ENCODE assay signal across 8 mouse cellular contexts in the genomic region with DNA sequence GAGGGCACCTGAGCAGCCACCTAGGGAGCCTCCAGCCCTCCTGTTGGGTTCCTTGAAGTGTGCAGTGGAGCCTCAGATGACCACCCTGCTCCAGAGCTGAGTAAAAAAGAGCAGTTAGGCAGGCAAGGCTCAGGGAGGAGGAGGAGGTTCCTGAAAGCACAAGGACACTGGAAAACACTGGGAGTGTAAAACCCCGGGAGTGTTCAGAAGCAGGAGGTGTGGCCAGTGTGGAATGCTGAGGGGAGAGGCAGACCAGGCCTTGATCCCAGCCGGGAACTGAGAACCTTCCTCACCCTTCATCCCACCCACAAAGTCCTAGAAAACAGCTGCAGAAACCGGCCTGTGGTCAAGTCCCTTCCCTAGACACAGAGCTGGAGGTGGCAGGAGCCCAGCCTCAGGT. TPM values are rescaled to one million over a fixed set of nuclear protein-coding genes. Genes with fewer than 3 reads are reported as not detected.
DNase-seq lines count a peak whose midpoint lies in the region; ATAC-seq and TF ChIP-seq lines count a peak whose summit lies in the region.
"Had no signal": no experiment of that assay in that cellular context is flagged by ENCODE, and none has a peak within 500 bp of the region (broad histone marks: within the 10 kb centered on the region; RNA-seq: fewer than 3 reads in every experiment).

No protein-coding gene starts in this region.

- TF ChIP-seq POLR2A in limb, embryonic 14.5 days (IDR thresholded peaks at IDR 0.05; ENCODE audit: borderline replicate concordance, extremely low read depth, insufficient read depth, insufficient read length), result no peak

- peak; percentile 93 for DNase-seq in kidney, postnatal 0 days (ENCODE audit: low spot score)
- DNase-seq in kidney, adult 18-20 months, result no peak
- DNase-seq in R1 (ENCODE audit: low read depth, low spot score), result peak; percentile 87
- DNase-seq in limb, embryonic 14.5 days (ENCODE audit: low spot score), result no peak
- no peak for DNase-seq in thymus, postnatal 14 days
- no peak for DNase-seq in cerebellum, postnatal 10 days

- H3K27ac ChIP-seq in kidney, postnatal 0 days, result peak overlapping the region; percentile 92
- peak overlapping the region; percentile 40 for H3K27ac ChIP-seq in limb, embryonic 14.5 days (replicated peaks; ENCODE audit: low read depth, low read length)

- ATAC-seq in kidney, postnatal 0 days (replicated peaks; ENCODE audit: low FRiP score, low read depth), result peak; percentile 80
- ATAC-seq in limb, embryonic 14.5 days (ENCODE audit: low FRiP score, low read depth), result peak; percentile 49; the same call in 1 of the 2 replicates

- no peak overlapping the region for H3K4me3 ChIP-seq in kidney, postnatal 0 days (replicated peaks; ENCODE audit: low read depth, low read length)
- H3K4me3 ChIP-seq in E14TG2a.4 (replicated peaks; ENCODE audit: low read length), result peak overlapping the region; percentile 46
- no peak overlapping the region for H3K4me3 ChIP-seq in limb, embryonic 14.5 days (replicated peaks; ENCODE audit: low read length)

- no peaks in the 10 kb centered on the region for H3K9me3 ChIP-seq in kidney, postnatal 0 days (replicated peaks; ENCODE audit: low read length)
- no peaks in the 10 kb centered on the region for H3K9me3 ChIP-seq in E14TG2a.4 (ENCODE audit: low read length)
- H3K9me3 ChIP-seq in limb, embryonic 14.5 days (ENCODE audit: control insufficient read depth, low read length), result no peaks in the 10 kb centered on the region

- no peak for TF ChIP-seq CTCF in kidney, postnatal 0 days (IDR thresholded peaks at IDR 0.05; ENCODE audit: low read depth)
- TF ChIP-seq CTCF in E14TG2a.4 (conservative IDR thresholded peaks at IDR 0.05; ENCODE audit: low read length), result no peak

- peaks cover 22% of the 10 kb centered on the region for H3K4me1 ChIP-seq in kidney, postnatal 0 days (replicated peaks; ENCODE audit: insufficient read depth, low read length)
- H3K4me1 ChIP-seq in E14TG2a.4 (replicated peaks; ENCODE audit: low read depth, low read length), result peaks cover 48% of the 10 kb centered on the region
- H3K4me1 ChIP-seq in limb, embryonic 14.5 days (ENCODE audit: control insufficient read depth, insufficient read depth, low read length), result peaks cover 24% of the 10 kb centered on the region

- H3K4me2 ChIP-seq in kidney, postnatal 0 days (ENCODE audit: low read length), result peak overlapping the region; percentile 16; the same call in 1 of the 2 replicates
- H3K4me2 ChIP-seq in limb, embryonic 14.5 days (replicated peaks; ENCODE audit: low read depth, low read length, severe bottlenecking), result no peak overlapping the region

- no peak overlapping the region for H3K9ac ChIP-seq in kidney, postnatal 0 days (ENCODE audit: low read depth, low read length)
- H3K9ac ChIP-seq in limb, embryonic 14.5 days (ENCODE audit: low read depth, low read length, severe bottlenecking), result peak overlapping the region; percentile 4; the same call in 1 of the 2 replicates
- H3K9ac ChIP-seq: forebrain, postnatal 0 days had no signal

- no peaks in the 10 kb centered on the region for H3K27me3 ChIP-seq in kidney, postnatal 0 days (ENCODE audit: insufficient read depth, low read length)
- peaks cover 6% of the 10 kb centered on the region for H3K27me3 ChIP-seq in E14TG2a.4 (ENCODE audit: insufficient read depth, low read length)
- no peaks in the 10 kb centered on the region for H3K27me3 ChIP-seq in limb, embryonic 14.5 days (ENCODE audit: control insufficient read depth, insufficient read depth, low read length)

- WGBS in kidney, postnatal 0 days, result 6% methylated on average over 3 of the region's 3 CpGs
- 0% methylated on average over 3 of the region's 3 CpGs for WGBS in limb, embryonic 14.5 days

- H3K36me3 ChIP-seq in kidney, postnatal 0 days (ENCODE audit: insufficient read depth, low read length), result no peaks in the 10 kb centered on the region
- no peaks in the 10 kb centered on the region for H3K36me3 ChIP-seq in E14TG2a.4 (ENCODE audit: insufficient read depth, low read length)
- no peaks in the 10 kb centered on the region for H3K36me3 ChIP-seq in limb, embryonic 14.5 days (ENCODE audit: control insufficient read depth, insufficient read depth, low read length)

RNA-seq across cellular contexts. Expression of a gene that starts 11.8 kb away (rescaled TPM):
- polyA plus RNA-seq in kidney, postnatal 0 days (2015; fragmentation: Nextera tagmentation; extraction: Ambion mirVana), result 2.5 and 3.8 TPM in 2 replicates
- polyA plus RNA-seq in limb, embryonic 14.5 days (2012; rRNA removed), result 27.5 and 29.8 TPM in 2 replicates
- 6.9 and 7.0 TPM in 2 replicates for polyA plus RNA-seq in limb, embryonic 14.5 days (2014; fragmentation: Nextera tagmentation; extraction: Ambion mirVana)

RNA-seq across cellular contexts. Expression of a gene that starts 43.1 kb away (rescaled TPM):
- polyA plus RNA-seq in kidney, postnatal 0 days (2015; fragmentation: Nextera tagmentation; extraction: Ambion mirVana), result 13.4 and 14.5 TPM in 2 replicates
- 11.8 and 18.9 TPM in 2 replicates for polyA plus RNA-seq in limb, embryonic 14.5 days (2012; rRNA removed)
- 13.3 and 15.0 TPM in 2 replicates for polyA plus RNA-seq in limb, embryonic 14.5 days (2014; fragmentation: Nextera tagmentation; extraction: Ambion mirVana)

Comparison
In these comparisons a context has a peak if more than half of its experiments do, and no peak if none do; other contexts are left out.
1. DNase-seq: peak in kidney, postnatal 0 days (single experiment) and R1 (single experiment); none in kidney, adult 18-20 months (single experiment), limb, embryonic 14.5 days (single experiment), thymus, postnatal 14 days (single experiment) and cerebellum, postnatal 10 days (0 of 2).